Mouse (Mus musculus): ENCODE measurements around the gene Csrp3.

DNA sequence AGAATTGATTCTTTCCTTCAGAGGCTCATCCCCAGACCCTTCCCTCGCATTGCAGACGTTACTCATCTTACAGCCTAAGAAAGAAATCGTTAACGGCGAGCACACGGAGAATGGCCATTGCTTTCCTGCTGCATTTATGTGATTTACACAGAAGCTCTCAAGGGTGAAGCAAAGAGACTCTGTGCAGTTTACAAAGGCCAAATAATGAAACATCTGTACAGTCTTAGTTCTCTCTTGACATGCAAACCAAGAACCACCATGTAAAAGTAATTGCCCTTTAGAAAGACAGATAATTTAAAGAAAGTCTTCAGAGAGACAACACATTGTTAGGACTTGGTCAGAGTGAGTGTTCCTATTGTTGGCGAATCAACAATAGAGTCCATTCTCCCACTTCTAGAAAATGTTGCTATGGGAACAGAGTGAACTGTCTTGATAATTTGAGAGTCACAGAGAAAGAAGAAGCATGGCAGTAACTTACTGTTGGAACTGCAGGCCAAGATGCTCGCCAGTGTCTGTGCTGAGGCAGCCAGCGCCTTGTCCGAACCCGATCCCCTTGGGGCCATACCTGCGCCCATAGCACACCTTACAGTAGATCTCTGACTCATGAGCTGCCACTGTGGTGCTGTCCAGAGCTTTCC is 12.7 kb downstream of the Csrp3 start:
- TF ChIP-seq CTCF (IDR thresholded peaks at IDR 0.05; ENCODE audit: low read depth, low read length) = no peak
- no peak for TF ChIP-seq GATA1 (IDR thresholded peaks at IDR 0.05; ENCODE audit: borderline replicate concordance, low read length)
- TF ChIP-seq GATA2 (IDR thresholded peaks at IDR 0.05; ENCODE audit: borderline replicate concordance, low read depth, low read length) = no peak
